Mouse (Mus musculus) brain, embryonic 14.5 days (tissue): ENCODE data around the gene Gm128.

ENCODE experiments used
- CTCF ChIP-seq: fragments of 200-500 bp; IDR thresholded peaks from 2 replicates; pipeline ENCODE4 v1.5.1; 2012; ENCODE audit warnings: inconsistent platforms, mild to moderate bottlenecking, moderate library complexity, borderline replicate concordance; ENCODE audit not compliant: insufficient read depth, insufficient read length; ENCODE audit errors: extremely low read depth
- POLR2A ChIP-seq: fragments of 200-500 bp; IDR thresholded peaks from 2 replicates; pipeline ENCODE4 v1.6.1; 2012; ENCODE audit warnings: mild to moderate bottlenecking, inconsistent platforms, borderline replicate concordance; ENCODE audit not compliant: poor library complexity, insufficient read depth, insufficient read length, severe bottlenecking; ENCODE audit errors: extremely low read depth

GRCm38 (mm10) chr3:95230495-95231297 lies 10.7 kb downstream of the Gm128 start:
- TF ChIP-seq CTCF = no peak
- TF ChIP-seq POLR2A = no peak
